Mouse (Mus musculus): ENCODE data around the gene Fbxl15. TPM values are rescaled to one million over a fixed set of nuclear protein-coding genes. Genes with fewer than 3 reads are reported as not detected.

Gene Fbxl15
- polyA plus RNA-seq, 1 experiment from 2014 or later = 15.1 TPM

- no peak for ATAC-seq (ENCODE audit: insufficient number of reproducible peaks, low FRiP score, low TSS enrichment, low read depth)
- Histone ChIP-seq H3K27ac (replicated peaks; ENCODE audit: low read depth, low read length) (no peak overlapping the region), H3K9ac (ENCODE audit: low read length) (no peak overlapping the region), H3K27me3 (ENCODE audit: control insufficient read depth, insufficient read depth, low read length) (peaks cover 89% of the 10 kb centered on the region), H3K36me3 (ENCODE audit: control insufficient read depth, insufficient read depth, low read length) (no peaks in the 10 kb centered on the region), H3K4me3 (ENCODE audit: low read depth, low read length) (no peak overlapping the region), H3K9me3 (ENCODE audit: control insufficient read depth, low read length) (no peaks in the 10 kb centered on the region), H3K4me1 (ENCODE audit: control insufficient read depth, insufficient read depth, low read length) (peaks cover 5% of the 10 kb centered on the region), H3K4me2 (ENCODE audit: low read depth, severe bottlenecking) (no peak overlapping the region)
- DNase-seq (ENCODE audit: low spot score) = no peak
- 57% methylated on average over 5 of the region's 5 CpGs for WGBS
Observed at GRCm38 (mm10) chr19:46323716-46324115, 4.3 kb upstream of the Fbxl15 start.

GRCm38 (mm10) chr19:46324366-46324765 is 3.6 kb upstream of the Fbxl15 start:
- no peak overlapping the region for H3K9ac ChIP-seq (ENCODE audit: low read length)
- no peak for ATAC-seq (ENCODE audit: insufficient number of reproducible peaks, low FRiP score, low TSS enrichment, low read depth)
- peaks cover 5% of the 10 kb centered on the region; the same call in 1 of the 2 replicates for H3K4me1 ChIP-seq (ENCODE audit: control insufficient read depth, insufficient read depth, low read length)
- H3K36me3 ChIP-seq (ENCODE audit: control insufficient read depth, insufficient read depth, low read length) = no peaks in the 10 kb centered on the region
- H3K27ac ChIP-seq (replicated peaks; ENCODE audit: low read depth, low read length) = no peak overlapping the region
- H3K9me3 ChIP-seq (ENCODE audit: control insufficient read depth, low read length) = no peaks in the 10 kb centered on the region
- no peak for DNase-seq (ENCODE audit: low spot score)
- H3K4me3 ChIP-seq (ENCODE audit: low read depth, low read length) = no peak overlapping the region
- peaks cover 88% of the 10 kb centered on the region for H3K27me3 ChIP-seq (ENCODE audit: control insufficient read depth, insufficient read depth, low read length)
- no peak overlapping the region for H3K4me2 ChIP-seq (ENCODE audit: low read depth, severe bottlenecking)
- WGBS = 64% methylated on average over 11 of the region's 11 CpGs

GRCm38 (mm10) chr19:46324918-46325317 is 3.1 kb upstream of the Fbxl15 start:
- no peaks in the 10 kb centered on the region for H3K9me3 ChIP-seq (ENCODE audit: control insufficient read depth, low read length)
- peaks cover 84% of the 10 kb centered on the region for H3K27me3 ChIP-seq (ENCODE audit: control insufficient read depth, insufficient read depth, low read length)
- H3K4me2 ChIP-seq (ENCODE audit: low read depth, severe bottlenecking) = no peak overlapping the region
- H3K27ac ChIP-seq (replicated peaks; ENCODE audit: low read depth, low read length) = no peak overlapping the region
- H3K4me1 ChIP-seq (ENCODE audit: control insufficient read depth, insufficient read depth, low read length) = peaks cover 9% of the 10 kb centered on the region; the same call in 1 of the 2 replicates
- ATAC-seq (ENCODE audit: insufficient number of reproducible peaks, low FRiP score, low TSS enrichment, low read depth) (no peak), DNase-seq (ENCODE audit: low spot score) (no peak)
- no peaks in the 10 kb centered on the region for H3K36me3 ChIP-seq (ENCODE audit: control insufficient read depth, insufficient read depth, low read length)
- H3K4me3 ChIP-seq (ENCODE audit: low read depth, low read length) = no peak overlapping the region
- 69% methylated on average over 5 of the region's 5 CpGs for WGBS
- no peak overlapping the region for H3K9ac ChIP-seq (ENCODE audit: low read length)

GRCm38 (mm10) chr19:46326019-46326755 is 1.8 kb upstream of the Fbxl15 start:
- ATAC-seq (ENCODE audit: insufficient number of reproducible peaks, low FRiP score, low TSS enrichment, low read depth) (no peak), DNase-seq (ENCODE audit: low spot score) (no peak)
- Histone ChIP-seq H3K9ac (ENCODE audit: low read length) (no peak overlapping the region), H3K4me2 (ENCODE audit: low read depth, severe bottlenecking) (no peak overlapping the region), H3K9me3 (ENCODE audit: control insufficient read depth, low read length) (no peaks in the 10 kb centered on the region), H3K4me1 (ENCODE audit: control insufficient read depth, insufficient read depth, low read length) (peaks cover 9% of the 10 kb centered on the region; the same call in 1 of the 2 replicates), H3K4me3 (ENCODE audit: low read depth, low read length) (peak overlapping the region; percentile 8; the same call in 1 of the 2 replicates), H3K27me3 (ENCODE audit: control insufficient read depth, insufficient read depth, low read length) (peaks cover 72% of the 10 kb centered on the region), H3K36me3 (ENCODE audit: control insufficient read depth, insufficient read depth, low read length) (peaks cover 2% of the 10 kb centered on the region; the same call in 1 of the 2 replicates), H3K27ac (replicated peaks; ENCODE audit: low read depth, low read length) (no peak overlapping the region)
- WGBS = 6% methylated on average over 29 of the region's 29 CpGs

GRCm38 (mm10) chr19:46326756-46327305 is 1.2 kb upstream of the Fbxl15 start, which contains the start of gene Psd:
Psd (minus strand) TSS chr19:46327156.
- H3K9me3 ChIP-seq (ENCODE audit: control insufficient read depth, low read length) = no peaks in the 10 kb centered on the region
- H3K27me3 ChIP-seq (ENCODE audit: control insufficient read depth, insufficient read depth, low read length) = peaks cover 66% of the 10 kb centered on the region
- ATAC-seq (ENCODE audit: insufficient number of reproducible peaks, low FRiP score, low TSS enrichment, low read depth) (no peak), DNase-seq (ENCODE audit: low spot score) (peak; percentile 55)
- peak within 1 kb of the TSS; percentile 99 for H3K4me2 ChIP-seq (ENCODE audit: low read depth, severe bottlenecking)
- peak within 1 kb of the TSS; percentile 67 for H3K9ac ChIP-seq (ENCODE audit: low read length)
- peaks cover 9% of the 10 kb centered on the region; the same call in 1 of the 2 replicates for H3K4me1 ChIP-seq (ENCODE audit: control insufficient read depth, insufficient read depth, low read length)
- H3K4me3 ChIP-seq (ENCODE audit: low read depth, low read length) = peak within 1 kb of the TSS; percentile 68
- peaks cover 2% of the 10 kb centered on the region; the same call in 1 of the 2 replicates for H3K36me3 ChIP-seq (ENCODE audit: control insufficient read depth, insufficient read depth, low read length)
- no peak within 1 kb of the TSS; the same call in 1 of the 2 replicates for H3K27ac ChIP-seq (replicated peaks; ENCODE audit: low read depth, low read length)
- 1% methylated on average over 35 of the region's 35 CpGs for WGBS

- DNase-seq (ENCODE audit: low spot score) (no peak), ATAC-seq (ENCODE audit: insufficient number of reproducible peaks, low FRiP score, low TSS enrichment, low read depth) (no peak)
- H3K9me3 ChIP-seq (ENCODE audit: control insufficient read depth, low read length) = no peaks in the 10 kb centered on the region
- H3K36me3 ChIP-seq (ENCODE audit: control insufficient read depth, insufficient read depth, low read length) = peaks cover 2% of the 10 kb centered on the region; the same call in 1 of the 2 replicates
- H3K4me1 ChIP-seq (ENCODE audit: control insufficient read depth, insufficient read depth, low read length) = peaks cover 9% of the 10 kb centered on the region; the same call in 1 of the 2 replicates
- WGBS = 35% methylated on average over 14 of the region's 14 CpGs
- H3K4me3 ChIP-seq (ENCODE audit: low read depth, low read length) = peak overlapping the region; percentile 68
- H3K27me3 ChIP-seq (ENCODE audit: control insufficient read depth, insufficient read depth, low read length) = peaks cover 59% of the 10 kb centered on the region
- H3K4me2 ChIP-seq (ENCODE audit: low read depth, severe bottlenecking) = peak overlapping the region; percentile 99; the same call in 1 of the 2 replicates
- H3K27ac ChIP-seq (replicated peaks; ENCODE audit: low read depth, low read length) = no peak overlapping the region; the same call in 1 of the 2 replicates
- peak overlapping the region; percentile 67; the same call in 1 of the 2 replicates for H3K9ac ChIP-seq (ENCODE audit: low read length)
Observed at GRCm38 (mm10) chr19:46327531-46328064, 386 bp upstream of the Fbxl15 start.

GRCm38 (mm10) chr19:46329031-46329641 is 1.2 kb downstream of the Fbxl15 start:
- Histone ChIP-seq H3K27me3 (ENCODE audit: control insufficient read depth, insufficient read depth, low read length) (peaks cover 45% of the 10 kb centered on the region), H3K9ac (ENCODE audit: low read length) (peak overlapping the region; percentile 67), H3K27ac (replicated peaks; ENCODE audit: low read depth, low read length) (no peak overlapping the region), H3K4me2 (ENCODE audit: low read depth, severe bottlenecking) (peak overlapping the region; percentile 99), H3K4me3 (ENCODE audit: low read depth, low read length) (peak overlapping the region; percentile 68), H3K4me1 (ENCODE audit: control insufficient read depth, insufficient read depth, low read length) (peaks cover 9% of the 10 kb centered on the region; the same call in 1 of the 2 replicates), H3K36me3 (ENCODE audit: control insufficient read depth, insufficient read depth, low read length) (peaks cover 2% of the 10 kb centered on the region; the same call in 1 of the 2 replicates), H3K9me3 (ENCODE audit: control insufficient read depth, low read length) (no peaks in the 10 kb centered on the region)
- peak; percentile 49 for DNase-seq (ENCODE audit: low spot score)
- WGBS = 2% methylated on average over 54 of the region's 54 CpGs
- ATAC-seq (ENCODE audit: insufficient number of reproducible peaks, low FRiP score, low TSS enrichment, low read depth) = 0 out of 2 replicates have a peak, but pooled peaks have one; percentile 2

- Histone ChIP-seq H3K27ac (replicated peaks; ENCODE audit: low read depth, low read length) (no peak overlapping the region), H3K4me1 (ENCODE audit: control insufficient read depth, insufficient read depth, low read length) (peaks cover 9% of the 10 kb centered on the region; the same call in 1 of the 2 replicates), H3K27me3 (ENCODE audit: control insufficient read depth, insufficient read depth, low read length) (peaks cover 36% of the 10 kb centered on the region), H3K4me3 (ENCODE audit: low read depth, low read length) (no peak overlapping the region), H3K4me2 (ENCODE audit: low read depth, severe bottlenecking) (no peak overlapping the region), H3K9ac (ENCODE audit: low read length) (no peak overlapping the region), H3K36me3 (ENCODE audit: control insufficient read depth, insufficient read depth, low read length) (peaks cover 2% of the 10 kb centered on the region; the same call in 1 of the 2 replicates), H3K9me3 (ENCODE audit: control insufficient read depth, low read length) (no peaks in the 10 kb centered on the region)
- WGBS = 5% methylated on average over 16 of the region's 16 CpGs
- ATAC-seq (ENCODE audit: insufficient number of reproducible peaks, low FRiP score, low TSS enrichment, low read depth) (no peak), DNase-seq (ENCODE audit: low spot score) (peak; percentile 85)
Observed at GRCm38 (mm10) chr19:46329951-46330350, 2.0 kb downstream of the Fbxl15 start.

Data from limb, embryonic 11.5 days (tissue).